Mouse (Mus musculus): ENCODE results near the gene Cers5. TPM values are rescaled to one million over a fixed set of nuclear protein-coding genes. Genes with fewer than 3 reads are reported as not detected.

Cers5 gene
- polyA plus RNA-seq, 1 experiment, result not detected

GRCm38 (mm10) chr15:99771601-99772276 lies 946 bp downstream of the Cers5 start:
- Histone ChIP-seq H3K4me1 (ENCODE audit: control insufficient read depth, insufficient read depth, low read length) (peaks cover 4% of the 10 kb centered on the region; the same call in 1 of the 2 replicates), H3K27ac (ENCODE audit: insufficient read depth, low read depth, low read length) (peak overlapping the region; percentile 90), H3K4me3 (ENCODE audit: insufficient read depth, low read depth, low read length) (peak overlapping the region; percentile 92)
- no peak for TF ChIP-seq CTCF (IDR thresholded peaks at IDR 0.05; ENCODE audit: insufficient read depth, low read depth, low read length)
- no peak for TF ChIP-seq POLR2A (IDR thresholded peaks at IDR 0.05; ENCODE audit: insufficient read depth, low read depth, low read length)
- under 1% methylated on average over 59 of the region's 59 CpGs for WGBS

- no peak overlapping the region for H3K27ac ChIP-seq (ENCODE audit: insufficient read depth, low read depth, low read length)
- TF ChIP-seq CTCF (IDR thresholded peaks at IDR 0.05; ENCODE audit: insufficient read depth, low read depth, low read length), result no peak
- TF ChIP-seq POLR2A (IDR thresholded peaks at IDR 0.05; ENCODE audit: insufficient read depth, low read depth, low read length), result no peak
- WGBS, result 14% methylated on average over 5 of the region's 5 CpGs
These were observed 1.6 kb downstream of the Cers5 start for GRCm38 (mm10) chr15:99771004-99771500.

GRCm38 (mm10) chr15:99768761-99769160 lies 3.9 kb downstream of the Cers5 start:
- TF ChIP-seq CTCF (IDR thresholded peaks at IDR 0.05; ENCODE audit: insufficient read depth, low read depth, low read length) (no peak), POLR2A (IDR thresholded peaks at IDR 0.05; ENCODE audit: insufficient read depth, low read depth, low read length) (no peak)
- H3K27ac ChIP-seq (ENCODE audit: insufficient read depth, low read depth, low read length), result no peak overlapping the region
- H3K4me3 ChIP-seq (ENCODE audit: insufficient read depth, low read depth, low read length), result no peak overlapping the region
- WGBS, result 94% methylated on average over 1 of the region's 1 CpGs
- peaks cover 4% of the 10 kb centered on the region; the same call in 1 of the 2 replicates for H3K4me1 ChIP-seq (ENCODE audit: control insufficient read depth, insufficient read depth, low read length)

More at GRCm38 (mm10) chr15:99771004-99771500, 1.6 kb downstream of the Cers5 start:
- Histone ChIP-seq H3K4me3 (ENCODE audit: insufficient read depth, low read depth, low read length) (peak overlapping the region; percentile 92), H3K4me1 (ENCODE audit: control insufficient read depth, insufficient read depth, low read length) (peaks cover 4% of the 10 kb centered on the region; the same call in 1 of the 2 replicates)

GRCm38 (mm10) chr15:99767467-99767866 lies 5.2 kb downstream of the Cers5 start:
- WGBS, result 76% methylated on average over 4 of the region's 4 CpGs
- Histone ChIP-seq H3K4me3 (ENCODE audit: insufficient read depth, low read depth, low read length) (no peak overlapping the region), H3K4me1 (ENCODE audit: control insufficient read depth, insufficient read depth, low read length) (peaks cover 1% of the 10 kb centered on the region; the same call in 1 of the 2 replicates), H3K27ac (ENCODE audit: insufficient read depth, low read depth, low read length) (no peak overlapping the region)
- TF ChIP-seq POLR2A (IDR thresholded peaks at IDR 0.05; ENCODE audit: insufficient read depth, low read depth, low read length) (no peak), CTCF (IDR thresholded peaks at IDR 0.05; ENCODE audit: insufficient read depth, low read depth, low read length) (no peak)

- 47% methylated on average over 3 of the region's 3 CpGs for WGBS
- TF ChIP-seq POLR2A (IDR thresholded peaks at IDR 0.05; ENCODE audit: insufficient read depth, low read depth, low read length) (no peak), CTCF (IDR thresholded peaks at IDR 0.05; ENCODE audit: insufficient read depth, low read depth, low read length) (no peak)
- H3K4me3 ChIP-seq (ENCODE audit: insufficient read depth, low read depth, low read length), result no peak overlapping the region
- 0 out of 2 replicates have a peak, but pooled peaks cover 2% of the 10 kb centered on the region for H3K4me1 ChIP-seq (ENCODE audit: control insufficient read depth, insufficient read depth, low read length)
- no peak overlapping the region for H3K27ac ChIP-seq (ENCODE audit: insufficient read depth, low read depth, low read length)
These were observed 18.5 kb downstream of the Cers5 start for GRCm38 (mm10) chr15:99754204-99754603.

GRCm38 (mm10) chr15:99740229-99740628 lies 32.5 kb downstream of the Cers5 start:
- no peak overlapping the region for H3K27ac ChIP-seq (ENCODE audit: insufficient read depth, low read depth, low read length)
- H3K4me3 ChIP-seq (ENCODE audit: insufficient read depth, low read depth, low read length), result no peak overlapping the region
- 60% methylated on average over 4 of the region's 4 CpGs for WGBS
- TF ChIP-seq POLR2A (IDR thresholded peaks at IDR 0.05; ENCODE audit: insufficient read depth, low read depth, low read length) (no peak), CTCF (IDR thresholded peaks at IDR 0.05; ENCODE audit: insufficient read depth, low read depth, low read length) (no peak)
- peaks cover 6% of the 10 kb centered on the region for H3K4me1 ChIP-seq (ENCODE audit: control insufficient read depth, insufficient read depth, low read length)

- H3K4me3 ChIP-seq (ENCODE audit: insufficient read depth, low read depth, low read length), result no peak overlapping the region
- H3K4me1 ChIP-seq (ENCODE audit: control insufficient read depth, insufficient read depth, low read length), result peaks cover 6% of the 10 kb centered on the region
- H3K27ac ChIP-seq (ENCODE audit: insufficient read depth, low read depth, low read length), result peak overlapping the region; percentile 64
- WGBS, result 36% methylated on average over 11 of the region's 11 CpGs
- TF ChIP-seq POLR2A (IDR thresholded peaks at IDR 0.05; ENCODE audit: insufficient read depth, low read depth, low read length) (no peak), CTCF (IDR thresholded peaks at IDR 0.05; ENCODE audit: insufficient read depth, low read depth, low read length) (no peak)
These were observed 36.0 kb downstream of the Cers5 start for GRCm38 (mm10) chr15:99736675-99737074.

- Histone ChIP-seq H3K27ac (ENCODE audit: insufficient read depth, low read depth, low read length) (no peak overlapping the region), H3K4me1 (ENCODE audit: control insufficient read depth, insufficient read depth, low read length) (peaks cover 6% of the 10 kb centered on the region), H3K4me3 (ENCODE audit: insufficient read depth, low read depth, low read length) (no peak overlapping the region)
- TF ChIP-seq CTCF (IDR thresholded peaks at IDR 0.05; ENCODE audit: insufficient read depth, low read depth, low read length), result no peak
- TF ChIP-seq POLR2A (IDR thresholded peaks at IDR 0.05; ENCODE audit: insufficient read depth, low read depth, low read length), result no peak
- 88% methylated on average over 2 of the region's 2 CpGs for WGBS
These were observed 37.1 kb downstream of the Cers5 start for GRCm38 (mm10) chr15:99735631-99736030.

GRCm38 (mm10) chr15:99733186-99733585 lies 39.5 kb downstream of the Cers5 start:
- Histone ChIP-seq H3K27ac (ENCODE audit: insufficient read depth, low read depth, low read length) (no peak overlapping the region), H3K4me3 (ENCODE audit: insufficient read depth, low read depth, low read length) (no peak overlapping the region), H3K4me1 (ENCODE audit: control insufficient read depth, insufficient read depth, low read length) (peaks cover 6% of the 10 kb centered on the region)
- TF ChIP-seq POLR2A (IDR thresholded peaks at IDR 0.05; ENCODE audit: insufficient read depth, low read depth, low read length), result no peak
- TF ChIP-seq CTCF (IDR thresholded peaks at IDR 0.05; ENCODE audit: insufficient read depth, low read depth, low read length), result no peak
- WGBS, result 93% methylated on average over 5 of the region's 5 CpGs
